Mouse (Mus musculus): ENCODE data around the gene Gm29609. TPM values are rescaled to one million over a fixed set of nuclear protein-coding genes. Genes with fewer than 3 reads are reported as not detected.

Gene Gm29609
- total and polyA plus RNA-seq, 2 experiments from 2014 or later: 1.1 to 6.6 TPM

DNA sequence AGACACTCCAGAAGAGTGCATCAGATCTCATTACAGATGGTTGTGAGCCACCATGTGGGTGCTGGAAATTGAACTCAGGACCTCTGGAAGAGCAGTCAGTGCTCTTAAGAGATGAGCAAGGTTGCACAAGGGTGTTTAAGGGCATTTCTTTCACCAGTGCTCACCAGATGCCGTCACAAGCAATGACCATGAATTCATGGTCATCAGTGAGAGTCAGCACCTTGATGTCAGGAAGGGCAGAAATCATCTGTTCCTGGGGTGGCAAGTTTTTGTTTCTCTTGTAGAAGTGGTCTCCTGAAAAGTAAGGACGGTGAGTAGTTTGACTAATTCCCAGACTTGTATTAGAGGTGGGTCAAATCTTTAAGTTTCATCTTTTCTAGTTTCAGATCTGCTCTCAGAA, 24.2 kb upstream of the Gm29609 start:
- Histone ChIP-seq H3K4me3 (ENCODE audit: low read depth, low read length) (no peak overlapping the region), H3K9me3 (replicated peaks; ENCODE audit: control insufficient read depth, low read length) (0 out of 2 replicates have a peak, but pooled peaks cover 4% of the 10 kb centered on the region), H3K36me3 (replicated peaks; ENCODE audit: control insufficient read depth, insufficient read depth, low read length) (peaks cover 72% of the 10 kb centered on the region), H3K27me3 (ENCODE audit: control insufficient read depth, insufficient read depth, low read length) (no peaks in the 10 kb centered on the region), H3K4me1 (ENCODE audit: control insufficient read depth, insufficient read depth) (peaks cover 9% of the 10 kb centered on the region), H3K27ac (ENCODE audit: low read depth) (no peak overlapping the region), H3K9ac (replicated peaks; ENCODE audit: low read depth, low read length) (no peak overlapping the region), H3K4me2 (ENCODE audit: low read depth, low read length) (no peak overlapping the region)
- ATAC-seq (ENCODE audit: insufficient read depth, low read depth): no peak
- DNase-seq (ENCODE audit: low spot score): no peak
- 82% methylated on average over 2 of the region's 2 CpGs for WGBS
- TF ChIP-seq EP300 (IDR thresholded peaks at IDR 0.05; ENCODE audit: low read depth) (no peak), CTCF (IDR thresholded peaks at IDR 0.05; ENCODE audit: low read depth) (no peak)

- H3K9ac ChIP-seq (replicated peaks; ENCODE audit: low read depth, low read length): 0 out of 2 replicates have a peak overlapping the region, but pooled peaks have one; percentile 83
- WGBS: 83% methylated on average over 7 of the region's 7 CpGs
- no peak for DNase-seq (ENCODE audit: low spot score)
- H3K4me2 ChIP-seq (ENCODE audit: low read depth, low read length): peak overlapping the region; percentile 93
- 0 out of 2 replicates have a peak, but pooled peaks cover 4% of the 10 kb centered on the region for H3K9me3 ChIP-seq (replicated peaks; ENCODE audit: control insufficient read depth, low read length)
- H3K4me3 ChIP-seq (ENCODE audit: low read depth, low read length): peak overlapping the region; percentile 89
- no peaks in the 10 kb centered on the region for H3K27me3 ChIP-seq (ENCODE audit: control insufficient read depth, insufficient read depth, low read length)
- ATAC-seq (ENCODE audit: insufficient read depth, low read depth): no peak
- no peak for TF ChIP-seq EP300 (IDR thresholded peaks at IDR 0.05; ENCODE audit: low read depth)
- TF ChIP-seq CTCF (IDR thresholded peaks at IDR 0.05; ENCODE audit: low read depth): no peak
- peaks cover 77% of the 10 kb centered on the region for H3K36me3 ChIP-seq (replicated peaks; ENCODE audit: control insufficient read depth, insufficient read depth, low read length)
- peaks cover 9% of the 10 kb centered on the region for H3K4me1 ChIP-seq (ENCODE audit: control insufficient read depth, insufficient read depth)
- H3K27ac ChIP-seq (ENCODE audit: low read depth): peak overlapping the region; percentile 83
These were observed 23.2 kb upstream of the Gm29609 start for GRCm38 (mm10) chr5:31202933-31203332.

DNA sequence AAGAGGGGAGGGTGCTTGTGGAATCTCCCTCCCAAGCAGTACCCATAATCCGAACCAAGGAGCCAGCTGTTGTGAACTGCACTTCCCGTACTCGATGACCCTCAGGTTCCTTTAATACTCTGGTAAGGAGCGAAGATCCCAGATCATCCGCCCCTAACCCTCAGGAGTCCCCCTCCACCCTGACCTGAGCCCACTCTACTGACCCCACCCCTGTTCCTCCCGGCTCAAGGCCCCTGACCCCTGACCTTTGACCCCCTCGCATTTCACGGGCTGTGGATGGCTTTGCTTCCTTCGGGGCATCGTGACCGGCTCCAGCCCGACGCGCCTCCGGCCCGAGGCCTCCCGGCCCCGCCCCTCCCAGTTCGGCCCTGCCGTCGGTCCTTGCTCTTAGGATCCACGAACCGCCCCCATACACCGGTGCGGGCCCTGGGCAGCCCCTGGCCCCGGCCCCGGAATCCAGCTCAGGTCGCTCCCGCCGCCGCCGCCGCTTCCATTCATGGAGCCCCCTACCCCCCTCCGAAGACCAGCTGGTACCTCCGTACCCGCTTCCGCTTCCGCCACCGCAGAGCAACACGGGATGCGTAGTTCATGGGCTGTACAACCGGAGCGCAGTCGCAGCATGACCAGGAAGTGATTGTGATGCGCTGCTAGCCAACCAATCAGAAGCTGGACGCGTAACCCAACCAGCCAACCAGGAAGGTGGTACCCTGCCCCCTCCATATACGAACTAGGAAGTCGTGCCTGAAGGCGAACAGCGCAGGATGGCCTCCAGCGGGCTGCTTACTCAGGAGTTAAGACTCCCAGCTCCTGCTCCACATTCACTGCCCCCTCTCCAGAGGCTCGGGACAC, 22.3 kb upstream of the Gm29609 start, which contains the start of gene Zfp513:
Gene Zfp513 (minus strand): TSS at position 562 of the 849 bp plus-strand sequence.
- H3K4me2 ChIP-seq (ENCODE audit: low read depth, low read length): peak within 1 kb of the TSS; percentile 93
- peak within 1 kb of the TSS; percentile 89 for H3K4me3 ChIP-seq (ENCODE audit: low read depth, low read length)
- peak; percentile 85 for TF ChIP-seq EP300 (IDR thresholded peaks at IDR 0.05; ENCODE audit: low read depth)
- no peak for TF ChIP-seq CTCF (IDR thresholded peaks at IDR 0.05; ENCODE audit: low read depth)
- DNase-seq (ENCODE audit: low spot score) (peak; percentile 100), ATAC-seq (ENCODE audit: insufficient read depth, low read depth) (peak; percentile 96)
- under 1% methylated on average over 52 of the region's 53 CpGs for WGBS
- peak within 1 kb of the TSS; percentile 85 for H3K27ac ChIP-seq (ENCODE audit: low read depth)
- H3K9ac ChIP-seq (replicated peaks; ENCODE audit: low read depth, low read length): peak within 1 kb of the TSS; percentile 83
- peaks cover 9% of the 10 kb centered on the region for H3K4me1 ChIP-seq (ENCODE audit: control insufficient read depth, insufficient read depth)
- 0 out of 2 replicates have a peak, but pooled peaks cover 4% of the 10 kb centered on the region for H3K9me3 ChIP-seq (replicated peaks; ENCODE audit: control insufficient read depth, low read length)
- H3K27me3 ChIP-seq (ENCODE audit: control insufficient read depth, insufficient read depth, low read length): no peaks in the 10 kb centered on the region
- H3K36me3 ChIP-seq (replicated peaks; ENCODE audit: control insufficient read depth, insufficient read depth, low read length): peaks cover 77% of the 10 kb centered on the region

GRCm38 (mm10) chr5:31201042-31201741, 21.5 kb upstream of the Gm29609 start:
- H3K4me3 ChIP-seq (ENCODE audit: low read depth, low read length): peak overlapping the region; percentile 89
- WGBS: 16% methylated on average over 13 of the region's 13 CpGs
- peak overlapping the region; percentile 83 for H3K9ac ChIP-seq (replicated peaks; ENCODE audit: low read depth, low read length)
- no peak for ATAC-seq (ENCODE audit: insufficient read depth, low read depth)
- H3K9me3 ChIP-seq (replicated peaks; ENCODE audit: control insufficient read depth, low read length): 0 out of 2 replicates have a peak, but pooled peaks cover 4% of the 10 kb centered on the region
- no peak for TF ChIP-seq CTCF (IDR thresholded peaks at IDR 0.05; ENCODE audit: low read depth)
- no peak for TF ChIP-seq EP300 (IDR thresholded peaks at IDR 0.05; ENCODE audit: low read depth)
- H3K36me3 ChIP-seq (replicated peaks; ENCODE audit: control insufficient read depth, insufficient read depth, low read length): peaks cover 78% of the 10 kb centered on the region
- DNase-seq (ENCODE audit: low spot score): no peak
- peak overlapping the region; percentile 93 for H3K4me2 ChIP-seq (ENCODE audit: low read depth, low read length)
- no peaks in the 10 kb centered on the region for H3K27me3 ChIP-seq (ENCODE audit: control insufficient read depth, insufficient read depth, low read length)
- H3K27ac ChIP-seq (ENCODE audit: low read depth): peak overlapping the region; percentile 85
- peaks cover 9% of the 10 kb centered on the region for H3K4me1 ChIP-seq (ENCODE audit: control insufficient read depth, insufficient read depth)

- Histone ChIP-seq H3K36me3 (replicated peaks; ENCODE audit: control insufficient read depth, insufficient read depth, low read length) (peaks cover 79% of the 10 kb centered on the region), H3K27me3 (ENCODE audit: control insufficient read depth, insufficient read depth, low read length) (no peaks in the 10 kb centered on the region), H3K9me3 (replicated peaks; ENCODE audit: control insufficient read depth, low read length) (0 out of 2 replicates have a peak, but pooled peaks cover 4% of the 10 kb centered on the region), H3K4me2 (ENCODE audit: low read depth, low read length) (no peak overlapping the region), H3K27ac (ENCODE audit: low read depth) (no peak overlapping the region), H3K4me1 (ENCODE audit: control insufficient read depth, insufficient read depth) (peaks cover 9% of the 10 kb centered on the region), H3K9ac (replicated peaks; ENCODE audit: low read depth, low read length) (no peak overlapping the region), H3K4me3 (ENCODE audit: low read depth, low read length) (no peak overlapping the region)
- no peak for TF ChIP-seq CTCF (IDR thresholded peaks at IDR 0.05; ENCODE audit: low read depth)
- no peak for TF ChIP-seq EP300 (IDR thresholded peaks at IDR 0.05; ENCODE audit: low read depth)
- ATAC-seq (ENCODE audit: insufficient read depth, low read depth) (no peak), DNase-seq (ENCODE audit: low spot score) (no peak)
- 88% methylated on average over 27 of the region's 27 CpGs for WGBS
These were observed 20.6 kb upstream of the Gm29609 start for GRCm38 (mm10) chr5:31200327-31200768.

Data from heart, postnatal 0 days (tissue).